Mouse (Mus musculus) adrenal gland, adult 8-10 months (tissue): ENCODE results near the gene Gm6588. TPM values are rescaled to one million over a fixed set of nuclear protein-coding genes. Genes with fewer than 3 reads are reported as not detected.

Experiments
- DNase-seq: peaks from one replicate; pipeline ENCODE4 v3.0.0; 2022
- total RNA-seq, 4 experiments: library from RNA; stranded (reverse); gene quantifications; 2 replicates each; pipeline ENCODE4 v1.2.4; 2022

Gene Gm6588
- total RNA-seq, 4 experiments from 2014 or later: not detected

DNA sequence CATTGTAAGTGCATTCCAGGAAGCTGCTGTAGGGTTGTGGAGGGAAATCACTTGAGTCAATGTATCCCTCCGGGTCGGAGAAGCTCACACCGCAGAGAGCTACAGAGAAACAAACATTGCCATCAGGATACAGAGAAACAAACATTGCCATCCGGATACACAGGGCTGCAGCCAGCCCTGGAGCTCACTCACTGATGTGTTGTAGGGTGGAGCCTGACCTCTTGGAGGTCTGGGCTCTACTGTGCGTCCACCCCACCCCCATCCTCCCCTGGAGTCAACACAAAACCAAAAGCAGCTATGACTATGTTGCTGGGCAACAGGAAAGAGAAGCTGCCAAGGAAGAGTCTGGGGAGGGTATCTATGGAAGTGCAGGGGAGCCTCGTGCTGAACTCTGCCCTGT is 24.2 kb downstream of the Gm6588 start:
- DNase-seq: no peak

- no peak for DNase-seq
These were observed 32.8 kb downstream of the Gm6588 start for GRCm38 (mm10) chr5:112481946-112482410.

DNA sequence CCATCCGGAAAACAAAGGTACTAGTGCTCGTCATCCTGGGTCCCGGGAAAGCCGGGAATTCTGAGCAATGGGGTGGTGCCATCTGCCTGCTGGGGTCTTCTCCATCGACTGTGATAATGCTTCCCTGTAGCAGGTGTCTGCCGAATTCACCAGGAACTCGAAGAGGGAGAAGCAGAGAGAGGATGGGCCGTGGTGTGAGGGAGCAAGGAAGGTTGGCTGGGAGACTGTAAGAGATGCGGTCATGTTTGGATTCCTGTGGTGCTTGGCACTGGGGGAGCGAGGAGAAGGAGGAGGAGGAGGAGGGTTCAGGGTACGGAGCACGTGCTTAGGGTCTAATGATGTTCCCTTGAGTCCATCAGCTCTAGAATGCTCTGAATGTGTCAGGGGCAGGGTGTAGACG is 33.3 kb downstream of the Gm6588 start:
- no peak for DNase-seq

DNA sequence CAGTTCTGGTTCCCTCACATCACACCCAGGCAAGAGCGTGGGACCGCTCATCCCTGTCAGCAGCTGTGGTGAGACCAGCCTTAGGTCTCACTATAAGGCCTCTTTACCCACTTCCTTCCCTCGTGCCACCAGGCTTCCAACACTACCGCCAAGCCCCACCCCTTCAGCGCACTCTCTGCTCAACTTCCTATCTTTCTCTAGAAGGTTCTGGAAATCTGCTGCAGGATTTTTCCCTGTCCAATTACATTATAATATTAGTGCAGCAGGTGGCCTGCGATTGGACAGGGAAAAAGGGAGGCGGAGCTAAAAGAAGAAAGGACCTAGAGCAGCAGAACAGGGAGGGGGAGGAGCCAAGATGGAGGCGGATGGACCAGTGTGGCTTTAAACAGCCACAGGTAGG is 33.8 kb downstream of the Gm6588 start:
- no peak for DNase-seq

DNA sequence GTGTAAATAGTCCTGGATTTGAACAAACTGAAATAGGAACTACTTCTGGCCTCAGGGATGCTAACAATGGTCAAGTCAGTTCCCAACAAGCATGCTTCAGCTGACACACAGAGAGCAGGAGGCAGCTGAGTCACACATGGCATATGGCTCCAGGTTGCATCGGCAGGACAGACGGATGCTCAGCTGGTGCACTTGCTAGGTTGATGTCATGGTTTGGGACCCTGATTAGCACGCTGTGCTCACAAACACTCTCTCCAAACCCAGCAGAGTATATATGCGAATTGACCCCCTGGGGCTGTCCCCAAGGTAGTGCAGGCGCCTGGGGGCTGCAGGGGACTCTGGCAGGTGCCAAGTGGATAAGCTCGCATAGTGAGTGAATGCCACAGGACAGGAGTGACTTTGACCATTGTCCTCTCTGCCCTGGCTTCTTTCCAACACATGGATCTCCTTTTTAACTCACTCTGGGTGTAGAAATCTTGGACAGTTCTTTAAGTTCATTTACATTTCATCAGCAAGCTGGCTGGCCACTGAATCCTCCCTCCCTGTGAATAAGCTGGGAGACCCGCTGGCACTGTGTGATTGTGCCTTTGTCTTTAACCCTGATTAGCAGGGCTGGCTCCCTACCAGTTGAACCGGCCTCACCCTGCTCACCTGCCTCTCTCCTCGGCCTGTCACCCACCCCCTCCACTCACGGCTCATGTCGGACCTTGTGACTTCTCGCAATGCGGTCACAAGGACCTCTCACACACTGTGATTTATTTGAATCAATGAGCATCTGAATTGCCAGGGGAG is 35.9 kb downstream of the Gm6588 start:
- DNase-seq: no peak

- DNase-seq: peak; percentile 20
These were observed 37.2 kb downstream of the Gm6588 start for GRCm38 (mm10) chr5:112486415-112486814.

DNA sequence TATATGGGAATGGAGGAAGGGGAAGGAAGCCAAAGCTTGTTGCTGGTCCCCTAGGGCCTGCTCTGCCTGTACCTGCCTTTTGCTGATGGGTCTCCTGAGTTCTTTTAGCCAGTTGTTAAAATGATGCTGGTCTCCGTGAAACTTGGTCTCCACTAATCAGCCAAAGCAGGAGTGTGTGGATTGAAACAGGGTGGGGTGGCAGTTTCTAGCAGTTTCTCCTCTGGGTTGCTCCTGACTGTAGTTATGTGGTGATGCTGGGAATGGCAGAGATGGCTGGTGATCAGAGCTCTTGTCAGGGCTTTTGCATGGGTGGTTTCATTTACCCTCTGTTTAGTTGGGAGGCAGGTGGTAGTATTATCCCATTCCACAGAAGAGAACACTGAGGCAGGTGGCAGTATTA is 38.3 kb downstream of the Gm6588 start:
- DNase-seq: no peak

- DNase-seq: no peak
These were observed 39.0 kb downstream of the Gm6588 start for GRCm38 (mm10) chr5:112488101-112488776.

- no peak for DNase-seq
These were observed 42.3 kb downstream of the Gm6588 start for GRCm38 (mm10) chr5:112491489-112491888.

GRCm38 (mm10) chr5:112493492-112493891 is 44.3 kb downstream of the Gm6588 start:
- DNase-seq: no peak

DNA sequence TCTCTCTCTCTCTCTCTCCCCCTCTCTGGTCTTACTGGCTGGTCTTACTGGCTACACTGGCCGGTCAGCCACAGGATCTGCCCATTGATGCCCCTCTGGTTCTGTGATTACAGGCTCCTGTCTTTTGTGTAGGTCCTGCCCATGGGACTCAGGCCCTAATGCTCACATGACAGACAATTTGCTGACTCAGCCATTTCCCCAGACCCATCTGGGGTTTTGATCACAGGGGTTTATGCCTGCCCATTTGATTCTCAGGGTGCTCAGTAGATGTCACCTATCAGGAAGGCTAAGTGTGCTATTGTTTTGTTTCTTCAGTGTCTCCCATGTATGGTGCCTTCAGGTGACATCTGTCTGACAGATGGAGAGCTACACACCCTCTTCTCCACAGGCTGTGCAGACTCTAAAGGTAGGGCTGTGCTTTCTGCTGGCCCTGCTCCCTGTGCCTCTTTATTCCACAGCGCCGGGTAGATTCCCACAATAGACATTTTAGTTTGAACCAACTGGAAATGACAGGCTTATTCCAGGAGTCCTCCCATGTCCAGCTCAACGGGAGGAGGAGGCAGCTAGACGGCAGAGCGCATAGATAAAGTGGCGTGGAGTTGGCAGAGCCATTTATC is 47.6 kb downstream of the Gm6588 start:
- DNase-seq: no peak

DNA sequence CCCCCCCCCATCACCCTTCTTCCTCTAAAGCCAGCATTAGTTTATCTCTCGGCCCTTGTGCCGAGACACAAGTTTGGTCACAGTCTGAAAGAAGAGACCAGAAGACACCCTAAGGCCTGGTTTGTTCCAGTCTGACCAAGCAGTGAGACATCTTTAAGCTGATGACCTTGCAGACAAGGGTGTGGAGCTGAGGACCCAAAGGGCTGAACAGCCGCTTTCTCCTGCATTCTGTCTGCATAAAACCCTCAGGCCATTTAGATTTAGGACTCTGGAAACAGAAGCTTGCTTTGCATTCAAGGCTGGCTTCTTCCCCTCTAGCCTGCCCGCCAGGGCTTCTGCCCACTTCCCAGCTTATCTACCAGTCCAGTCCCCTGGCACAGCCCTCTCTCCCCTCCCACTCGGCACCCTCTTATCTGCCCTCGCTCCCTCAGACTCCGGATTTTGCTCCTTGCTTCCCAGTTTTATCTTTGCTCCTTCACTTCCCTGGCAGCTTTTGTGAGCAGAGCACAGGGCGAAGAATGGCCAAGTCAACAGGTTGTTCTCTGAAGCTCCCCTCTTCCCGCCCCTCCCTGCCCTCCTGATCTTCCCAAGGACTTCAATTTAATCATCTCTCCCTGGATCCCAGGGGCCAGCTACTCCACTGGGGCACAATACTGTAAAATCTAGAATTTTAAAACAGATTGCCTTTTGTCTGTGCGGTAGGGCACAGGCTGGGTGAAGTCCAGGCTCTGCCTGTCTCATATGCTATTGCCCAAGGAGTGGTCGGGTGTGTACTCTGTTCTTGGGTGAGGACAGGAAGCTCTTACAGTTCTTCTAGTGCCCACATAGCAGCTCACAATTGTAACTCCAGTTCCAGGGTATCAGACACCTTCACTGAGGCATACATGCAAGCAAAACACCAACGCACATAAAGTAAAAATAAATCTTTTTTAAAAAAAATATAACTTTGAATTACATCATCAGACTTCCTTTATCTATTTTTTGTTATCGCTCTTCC is 50.0 kb downstream of the Gm6588 start:
- no peak for DNase-seq

- no peak for DNase-seq
These were observed 50.9 kb downstream of the Gm6588 start for GRCm38 (mm10) chr5:112499918-112500682.

Other genes with a start within 250 kb of the Gm6588 start
- gene Cryba4, start 196.9 kb upstream of the Gm6588 start, total RNA-seq: 100 to 1,000 TPM in 1 of 4 experiments, 10 to 100 TPM in 3; 42.1 to 126 (median 66.3) TPM
- 1 to 10 TPM in 3 of 4 experiments, under 1 TPM in 1; 0.74 to 7.0 (median 2.6) TPM for gene Crybb1, start 193.6 kb upstream of the Gm6588 start, total RNA-seq
- 100 to 1,000 TPM; 143 to 211 (median 173) TPM for gene Tpst2, start 172.7 kb upstream of the Gm6588 start, total RNA-seq
- gene Tfip11, start 123.1 kb upstream of the Gm6588 start, total RNA-seq: 10 to 100 TPM; 36.2 to 44.0 (median 38.9) TPM
- gene Srrd, start 106.4 kb upstream of the Gm6588 start, total RNA-seq: 10 to 100 TPM; 26.0 to 51.5 (median 29.9) TPM
- 10 to 100 TPM; 27.7 to 43.6 (median 31.3) TPM for gene Hps4, start 106.3 kb upstream of the Gm6588 start, total RNA-seq
- under 1 TPM in 2 of 4 experiments, not detected in 2; 0.17 TPM for gene Gm6583, start 93.4 kb upstream of the Gm6588 start, total RNA-seq
- 1 to 10 TPM; 2.2 to 6.9 (median 3.5) TPM for gene Asphd2, start 54.6 kb upstream of the Gm6588 start, total RNA-seq
- 10 to 100 TPM in 1 of 4 experiments, 1 to 10 TPM in 3; 5.5 to 10.8 (median 7.5) TPM for gene Sez6l, start 127.8 kb downstream of the Gm6588 start, total RNA-seq